Mouse (Mus musculus): ENCODE measurements around the gene Sstr3.

DNA sequence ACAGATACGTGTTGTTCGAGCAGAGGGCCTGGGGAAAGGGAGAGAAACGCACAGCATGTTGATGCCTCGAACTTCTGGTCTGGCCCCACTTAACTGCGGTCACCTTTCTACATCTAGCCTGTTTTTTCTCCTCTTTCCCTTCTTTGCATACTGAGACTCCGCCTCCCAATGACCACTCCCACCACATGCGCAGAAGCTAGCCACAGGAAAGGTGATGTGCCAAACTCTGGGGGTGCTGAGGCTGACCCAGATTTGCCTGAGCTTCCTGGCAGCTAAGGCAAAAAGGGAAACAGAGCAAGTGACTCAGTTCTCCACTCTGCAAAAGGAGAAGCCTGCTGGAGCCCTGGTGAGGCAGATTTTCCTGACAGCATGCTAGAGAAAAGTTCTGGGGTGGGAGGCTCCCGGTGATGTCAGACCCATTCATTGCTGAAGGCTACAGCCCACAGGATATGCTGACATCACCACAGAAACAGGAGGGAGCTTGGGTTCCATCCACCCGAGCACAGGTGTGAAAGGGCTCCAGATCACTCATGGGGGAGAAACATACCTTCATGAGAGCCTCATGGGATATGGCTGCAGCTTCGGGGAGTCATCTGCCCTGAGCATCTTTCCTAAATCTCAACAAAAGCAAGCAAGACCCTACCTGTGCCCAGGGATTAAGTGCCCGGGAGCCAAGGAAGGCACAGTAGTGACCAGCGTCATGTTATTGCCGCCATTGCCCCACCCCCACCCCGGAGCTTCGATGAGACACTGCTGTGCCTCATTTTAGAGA is 47.4 kb upstream of the Sstr3 start:
- TF ChIP-seq CTCF (IDR thresholded peaks at IDR 0.05; ENCODE audit: low read depth) = no peak
- TF ChIP-seq EP300 (IDR thresholded peaks at IDR 0.05; ENCODE audit: low read depth) = no peak
